Mouse (Mus musculus) gastrocnemius, adult 2 months (tissue): Measurements from ENCODE around the gene Cd300lb. TPM values are rescaled to one million over a fixed set of nuclear protein-coding genes. Genes with fewer than 3 reads are reported as not detected.

Experiments used
- DNase-seq: peaks from one replicate; pipeline ENCODE4 v3.0.0; 2022
- H3K27ac ChIP-seq: fragments of 200-600 bp; 2 replicates; pipeline ENCODE4 v1.8.1; 2022; ENCODE audit warnings: mild to moderate bottlenecking
- H3K4me3 ChIP-seq: fragments of 200-600 bp; 2 replicates; pipeline ENCODE4 v1.8.1; 2022; ENCODE audit warnings: mild to moderate bottlenecking, moderate library complexity
- CTCF ChIP-seq: fragments of 200-600 bp; IDR thresholded peaks from 2 replicates; pipeline ENCODE4 v1.8.1; 2022; ENCODE audit warnings: antibody characterized with exemption, mild to moderate bottlenecking, moderate library complexity
- intact Hi-C: fragments of 180-260 bp; cut with DNase I; formaldehyde crosslinking; loops from one replicate; pipeline ENCODE4 v1.15.1; 2025
- long read RNA-seq, 2 experiments: library from polyadenylated mRNA; stranded (forward); transcript quantifications; one replicate each; pipeline ENCODE4 v2.0.0; 2021
- total RNA-seq, 2 experiments: library from RNA; stranded (reverse); gene quantifications; 2 replicates each; pipeline ENCODE4 v1.2.3; 2021

Gene Cd300lb
- under 1 TPM; 0.15 to 0.42 TPM for total RNA-seq
- long read RNA-seq, experiment 1, partial matches to known transcripts = 0 of 1 reads
- long read RNA-seq, experiment 1, other reads (novel, unspliced or antisense) = 0 of 1 reads
- long read RNA-seq, experiment 2, partial matches to known transcripts = 1 of 1 reads
- long read RNA-seq, experiment 2, other reads (novel, unspliced or antisense) = 0 of 1 reads

DNA sequence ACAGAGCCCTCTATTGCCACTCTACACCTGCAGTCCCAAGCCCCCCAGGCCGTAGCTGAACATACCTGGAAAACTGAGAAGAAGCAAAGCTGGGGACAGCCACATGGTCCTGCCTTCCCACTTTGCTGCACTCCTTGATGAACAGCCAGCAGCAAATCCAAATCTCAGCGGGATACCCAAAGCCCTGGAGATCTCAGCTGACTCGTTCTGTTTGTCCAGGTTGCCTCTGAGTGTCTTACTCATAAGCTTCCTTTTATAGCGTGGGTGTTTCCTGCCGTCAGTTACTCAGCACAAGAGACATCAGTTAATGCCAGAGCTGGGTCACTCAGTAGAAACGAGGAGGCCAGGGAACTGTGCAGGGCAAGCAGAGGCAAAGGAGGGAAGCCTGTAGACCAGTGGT lies at the start of gene Cd300lb:
TSS of gene Cd300lb (minus strand) at position 243 of the 400 bp plus-strand sequence.
- no peak for TF ChIP-seq CTCF
- intact Hi-C loops = no loop called here
- H3K27ac ChIP-seq = peak within 1 kb of the TSS; percentile 16; the same call in 1 of the 2 replicates

GRCm38 (mm10) chr11:114981866-114982265 lies 47.7 kb upstream of the Cd300lb start:
- H3K4me3 ChIP-seq = no peak overlapping the region
- H3K27ac ChIP-seq = no peak overlapping the region
- TF ChIP-seq CTCF = no peak
- intact Hi-C loops = no loop called here
- no peak for DNase-seq

More for the DNA sequence above, at the start of gene Cd300lb:
- no peak for DNase-seq
- H3K4me3 ChIP-seq = peak within 1 kb of the TSS; percentile 36

DNA sequence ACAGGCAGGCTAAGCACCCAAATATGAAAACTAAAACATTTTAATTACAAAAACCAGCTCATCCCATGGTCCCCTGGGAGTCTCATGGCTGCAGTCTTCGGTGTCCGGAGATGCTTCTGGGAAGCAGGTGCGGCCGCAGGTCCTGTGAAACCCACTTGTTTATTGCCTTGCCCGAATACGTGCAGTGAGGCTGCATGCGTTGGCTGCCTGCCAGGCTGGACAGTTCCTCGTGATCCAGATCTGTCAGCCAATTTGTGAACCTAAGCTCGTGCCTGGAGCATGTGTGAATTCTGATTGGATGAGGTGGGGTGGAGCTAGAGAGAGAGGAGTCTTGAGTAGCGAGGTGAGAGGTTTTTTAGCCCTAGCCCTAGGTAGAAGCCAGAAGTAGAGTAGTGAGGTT lies 38.5 kb upstream of the Cd300lb start:
- Histone ChIP-seq H3K27ac (no peak overlapping the region), H3K4me3 (no peak overlapping the region)
- no peak for TF ChIP-seq CTCF
- intact Hi-C loops = no loop called here
- no peak for DNase-seq

DNA sequence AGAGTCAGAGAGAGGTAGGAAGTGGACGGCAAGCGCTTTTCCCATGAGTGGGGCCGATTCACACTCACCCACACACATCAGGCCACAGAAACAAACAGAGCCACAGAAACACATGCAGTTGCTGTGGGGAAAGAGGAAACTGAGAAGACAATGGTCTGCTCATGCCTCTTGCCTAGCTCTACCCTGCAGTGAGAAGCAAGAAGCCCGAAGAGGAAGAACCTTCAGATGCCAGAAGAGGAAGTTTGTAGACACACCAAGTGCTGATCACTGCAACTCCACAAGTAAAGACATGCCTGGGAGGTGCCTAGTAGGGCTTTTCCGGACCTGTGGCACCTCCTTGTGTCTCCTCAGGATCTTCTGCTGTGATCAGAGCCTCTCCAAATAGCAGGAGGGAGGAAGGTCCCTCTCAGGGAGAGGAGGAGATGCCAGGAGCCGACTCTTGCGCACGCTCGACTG lies 34.6 kb upstream of the Cd300lb start, which contains the start of gene Cd300c:
TSS of gene Cd300c (minus strand) at position 406 of the 456 bp plus-strand sequence.
- no peak within 1 kb of the TSS for H3K27ac ChIP-seq
- intact Hi-C loops = no loop called here
- H3K4me3 ChIP-seq = no peak within 1 kb of the TSS
- DNase-seq = no peak
- TF ChIP-seq CTCF = no peak

GRCm38 (mm10) chr11:114965182-114965828 lies 31.1 kb upstream of the Cd300lb start:
- no peak for DNase-seq
- no peak for TF ChIP-seq CTCF
- Histone ChIP-seq H3K4me3 (no peak overlapping the region), H3K27ac (no peak overlapping the region)
- intact Hi-C loops = no loop called here

DNA sequence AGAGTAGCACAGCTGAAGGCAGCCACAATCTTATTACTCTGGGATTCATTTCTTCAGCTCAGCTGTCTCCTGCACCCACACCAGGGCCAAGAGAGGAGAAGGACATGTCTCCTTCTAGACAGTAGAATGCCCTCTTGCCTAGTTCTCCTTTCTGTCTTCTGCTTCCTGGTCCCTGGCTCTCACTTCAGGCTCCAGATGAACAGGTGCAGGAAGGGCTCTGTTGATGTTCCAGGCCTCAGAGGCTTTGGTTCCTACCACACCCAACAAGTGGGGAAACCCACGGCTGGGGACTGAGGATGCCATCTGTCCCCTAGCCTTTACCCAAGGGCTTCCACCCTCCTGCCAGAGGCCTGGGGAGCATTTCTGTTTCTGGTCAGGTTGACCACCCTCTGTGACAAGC lies 26.2 kb upstream of the Cd300lb start:
- H3K4me3 ChIP-seq = no peak overlapping the region
- H3K27ac ChIP-seq = no peak overlapping the region
- DNase-seq = no peak
- intact Hi-C loops = no loop called here
- TF ChIP-seq CTCF = no peak

DNA sequence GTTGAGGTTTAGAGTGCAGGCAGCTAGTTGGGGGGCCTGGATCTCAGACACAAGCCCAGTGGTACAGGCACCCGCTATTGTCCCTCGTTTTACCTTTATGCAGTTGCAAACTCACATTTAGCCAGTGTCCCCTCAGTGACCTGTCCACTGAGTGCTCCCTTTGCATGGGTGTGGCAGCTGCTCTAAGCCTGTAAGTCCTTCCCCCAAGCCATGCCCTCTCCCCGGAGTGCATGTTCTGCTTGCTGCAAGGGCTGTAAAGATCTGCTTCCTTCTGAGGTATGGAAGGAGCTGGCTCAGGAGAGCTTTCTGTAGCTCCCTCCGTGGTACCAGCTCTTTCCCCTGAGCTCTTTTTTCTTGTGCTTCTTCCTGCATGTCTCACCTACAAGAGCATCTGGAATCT lies 595 bp downstream of the Cd300lb start:
- Histone ChIP-seq H3K27ac (no peak overlapping the region), H3K4me3 (peak overlapping the region; percentile 36)
- TF ChIP-seq CTCF = no peak
- intact Hi-C loops = no loop called here
- no peak for DNase-seq

DNA sequence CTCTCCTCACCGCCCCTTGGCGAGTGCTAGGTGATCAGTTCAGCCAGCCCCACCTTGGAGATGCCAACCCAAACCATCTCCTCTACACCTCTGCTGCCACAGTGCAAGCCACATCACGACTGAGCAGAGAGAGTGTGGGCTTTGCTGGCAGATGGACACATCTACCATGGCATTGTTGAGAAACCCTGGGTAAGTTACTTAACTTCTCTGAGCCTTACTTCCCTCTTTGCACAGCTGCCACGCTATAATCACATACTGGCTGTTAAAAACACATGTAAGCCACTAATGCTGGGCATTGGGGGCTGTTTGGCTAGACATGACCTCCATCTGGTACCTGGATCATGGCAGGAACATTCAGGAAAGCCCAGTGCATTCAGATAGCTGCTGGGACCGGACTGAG lies 3.1 kb downstream of the Cd300lb start:
- intact Hi-C loops = no loop called here
- H3K4me3 ChIP-seq = no peak overlapping the region
- H3K27ac ChIP-seq = no peak overlapping the region
- DNase-seq = no peak
- no peak for TF ChIP-seq CTCF

DNA sequence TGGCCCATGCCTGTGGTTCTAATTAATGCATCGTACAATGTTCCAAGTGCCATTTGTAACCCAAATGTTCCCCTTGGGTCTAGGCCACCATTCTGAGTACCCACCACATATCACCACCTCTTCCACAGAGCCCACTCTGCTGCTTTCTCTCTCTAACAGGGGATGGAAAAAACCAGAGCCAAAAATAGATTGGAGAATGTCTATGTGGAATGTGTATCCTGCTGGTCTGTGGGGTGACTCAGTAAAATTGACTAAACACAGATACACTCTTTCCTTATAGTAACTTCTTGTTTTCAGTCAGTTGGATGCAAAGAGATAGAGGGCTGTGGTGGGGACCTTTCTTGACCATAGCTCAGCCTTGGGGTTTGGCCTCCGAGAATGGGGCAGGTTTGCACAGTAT lies 4.6 kb downstream of the Cd300lb start:
- DNase-seq = no peak
- H3K27ac ChIP-seq = no peak overlapping the region
- intact Hi-C loops = no loop called here
- TF ChIP-seq CTCF = no peak
- no peak overlapping the region for H3K4me3 ChIP-seq

DNA sequence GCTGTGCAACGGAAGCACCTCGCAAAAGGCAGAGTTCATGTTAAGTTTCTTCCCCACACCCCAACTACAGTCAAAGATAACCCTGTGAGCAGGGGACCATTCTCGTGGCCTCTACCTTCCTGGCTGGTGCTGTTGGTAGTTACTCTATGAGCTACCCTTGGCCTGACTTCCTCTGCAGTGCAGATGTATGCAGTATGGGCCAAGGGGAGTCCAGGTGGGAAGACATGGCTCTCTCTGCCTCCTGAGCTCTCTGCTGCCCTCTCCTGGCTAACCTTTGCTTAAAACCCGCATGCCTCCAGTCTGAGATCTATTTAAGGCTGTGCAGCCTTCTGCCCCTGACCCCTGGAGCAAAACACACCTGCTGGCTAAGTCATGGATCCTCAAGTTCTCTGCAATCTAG lies 10.2 kb downstream of the Cd300lb start:
- no peak for DNase-seq
- intact Hi-C loops = no loop called here
- no peak overlapping the region for H3K4me3 ChIP-seq
- TF ChIP-seq CTCF = peak; percentile 50
- H3K27ac ChIP-seq = no peak overlapping the region

DNA sequence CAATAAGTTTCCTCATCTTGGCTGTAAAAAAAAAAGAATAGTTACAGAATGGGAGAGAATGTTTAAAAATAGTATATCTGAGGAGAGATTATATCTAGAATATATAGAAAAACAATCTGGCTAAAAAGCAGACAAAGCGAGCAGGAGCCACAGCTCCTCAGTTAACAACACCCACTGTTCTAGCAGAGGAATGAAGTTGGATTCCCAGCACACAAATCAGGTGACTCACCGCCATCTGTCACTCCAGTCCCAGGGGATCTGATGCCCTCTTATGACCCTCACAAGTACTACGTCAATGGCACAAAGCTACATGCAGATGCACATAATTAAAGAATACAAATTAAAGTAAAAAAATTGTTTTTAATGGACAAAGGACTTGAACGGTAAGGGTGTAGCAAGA lies 11.7 kb downstream of the Cd300lb start:
- no peak for TF ChIP-seq CTCF
- H3K4me3 ChIP-seq = no peak overlapping the region
- no peak for DNase-seq
- intact Hi-C loops = no loop called here
- H3K27ac ChIP-seq = no peak overlapping the region

DNA sequence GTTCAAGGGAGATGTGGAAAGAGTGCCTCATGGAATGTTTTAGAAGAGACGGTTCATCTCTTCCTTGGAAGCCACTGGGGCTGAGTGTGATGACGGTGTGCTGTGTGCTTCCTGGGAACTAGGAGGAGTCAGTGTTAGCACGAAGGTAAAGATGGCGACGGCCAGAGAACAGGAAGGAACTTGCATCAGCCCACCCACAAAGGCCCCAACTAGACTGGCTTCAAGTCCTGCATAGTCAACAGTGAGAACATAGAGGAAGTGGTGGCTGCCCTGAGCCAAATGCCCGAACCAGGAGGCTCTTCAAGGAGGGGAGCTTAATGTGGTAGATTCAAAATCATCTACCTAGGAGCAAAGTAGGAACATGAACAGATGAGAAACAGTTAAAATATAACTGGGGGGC lies 17.1 kb downstream of the Cd300lb start:
- intact Hi-C loops = no loop called here
- TF ChIP-seq CTCF = no peak

DNA sequence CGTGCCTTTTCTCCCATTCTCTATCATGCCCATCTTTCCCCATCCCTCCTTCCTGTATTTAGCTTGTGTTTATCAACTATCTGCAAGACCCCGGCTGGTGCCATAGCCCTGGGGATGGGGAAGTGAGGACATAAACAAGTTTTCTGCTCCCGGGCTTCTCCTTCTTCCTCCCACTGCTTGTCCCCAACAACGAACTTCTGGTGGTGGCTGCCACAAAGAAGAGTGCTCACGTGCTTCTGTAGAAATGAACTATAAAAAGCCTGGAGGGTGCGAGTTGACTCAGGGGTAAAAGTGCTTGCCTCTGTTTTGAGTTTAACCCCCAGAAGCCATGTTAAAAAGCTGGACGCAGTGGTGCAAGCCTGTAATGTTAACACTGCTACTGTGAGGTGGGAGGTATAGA lies 19.2 kb downstream of the Cd300lb start:
- DNase-seq = no peak
- Histone ChIP-seq H3K27ac (no peak overlapping the region), H3K4me3 (no peak overlapping the region)
- TF ChIP-seq CTCF = no peak
- intact Hi-C loops = loop anchor here (5.0 kb wide), 1 partner anchor 38 kb away; no protein-coding TSS in a partner anchor

More for the DNA sequence above, 17.1 kb downstream of the Cd300lb start:
- no peak overlapping the region for H3K4me3 ChIP-seq
- no peak for DNase-seq
- H3K27ac ChIP-seq = no peak overlapping the region

- peak; percentile 79 for TF ChIP-seq CTCF
- peak; percentile 79 for DNase-seq
- H3K27ac ChIP-seq = no peak overlapping the region
- intact Hi-C loops = loop anchor here (1.0 to 5.0 kb wide), 3 partner anchors 36 to 168 kb away; no protein-coding TSS in a partner anchor
- no peak overlapping the region for H3K4me3 ChIP-seq
These were observed 21.3 kb downstream of the Cd300lb start for GRCm38 (mm10) chr11:114912847-114913246.
